Mouse (Mus musculus) embryonic fibroblast, embryonic 13.5 days (primary cell): ENCODE measurements at regions not wholly inside any gene's neighbourhood (a gene's known extent, or its start where the extent isn't known, plus 50 kb on each side); places are given as distances from the start of the nearest gene placed in this dataset.

ENCODE experiments used
- CTCF ChIP-seq: IDR thresholded peaks from 2 replicates; pipeline ENCODE4 v1.5.1; 2011; ENCODE audit warnings: mild to moderate bottlenecking, control low read depth, low read length, moderate library complexity, borderline replicate concordance; ENCODE audit not compliant: insufficient read depth
- POLR2A ChIP-seq: IDR thresholded peaks from 2 replicates; pipeline ENCODE4 v1.6.1; 2011; ENCODE audit warnings: low read depth, mild to moderate bottlenecking, control low read depth, low read length, moderate library complexity

DNA sequence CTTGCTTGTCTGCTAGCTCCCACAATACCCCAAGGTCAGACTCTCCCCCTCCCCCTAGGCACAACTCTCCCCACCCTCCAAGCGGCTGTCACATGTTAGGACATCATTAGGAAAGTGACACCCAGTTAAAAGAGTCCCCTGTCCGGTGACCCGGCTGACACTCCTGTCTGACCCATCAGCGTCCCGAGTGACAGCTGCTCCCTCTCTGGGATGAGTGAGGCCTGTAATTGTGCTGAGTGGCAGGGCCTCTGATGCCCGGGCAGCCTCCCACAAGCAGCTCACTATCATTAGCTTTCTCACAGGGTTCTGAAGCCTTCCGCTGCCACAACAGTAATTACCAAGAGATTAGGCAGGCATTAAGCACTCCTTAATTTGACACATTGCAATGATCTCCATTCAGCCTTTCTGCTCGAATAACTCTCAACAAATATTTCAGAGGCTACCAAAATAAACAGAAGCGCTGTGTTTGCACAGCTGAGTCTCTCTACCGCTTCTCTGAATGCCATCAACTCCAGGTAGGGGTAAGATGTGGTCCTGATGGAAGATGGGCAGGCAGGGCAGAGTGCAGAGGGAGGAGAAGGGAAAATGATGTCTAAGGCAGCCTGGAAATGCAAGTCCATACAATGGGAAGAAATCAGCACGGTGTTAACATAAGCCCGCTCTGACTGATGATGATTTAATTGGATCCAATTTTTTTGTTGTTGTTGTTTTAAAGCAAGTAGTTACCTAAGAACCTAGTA, 352.6 kb downstream of the Gm45692 start:
- TF ChIP-seq CTCF (no peak), POLR2A (no peak)
